Mouse (Mus musculus): ENCODE measurements around the gene Gbe1. TPM values are rescaled to one million over a fixed set of nuclear protein-coding genes. Genes with fewer than 3 reads are reported as not detected.
A peak's percentile ranks its signal among the peaks of the same experiment; 100 is the strongest.

The Gbe1 gene
- polyA plus RNA-seq, 1 experiment from 2014 or later = 35.8 TPM

GRCm38 (mm10) chr16:70330007-70330406, 16.3 kb downstream of the Gbe1 start:
- H3K9me3 ChIP-seq (replicated peaks; ENCODE audit: low read length) = no peaks in the 10 kb centered on the region
- no peak overlapping the region for H3K4me3 ChIP-seq (replicated peaks; ENCODE audit: low read depth, low read length)
- no peak overlapping the region for H3K9ac ChIP-seq (ENCODE audit: low read depth, low read length)
- WGBS = 87% methylated on average over 2 of the region's 2 CpGs
- DNase-seq (ENCODE audit: low spot score) (no peak), ATAC-seq (replicated peaks; ENCODE audit: low FRiP score, low read depth) (no peak)
- H3K27ac ChIP-seq = no peak overlapping the region
- no peak for TF ChIP-seq CTCF (IDR thresholded peaks at IDR 0.05; ENCODE audit: low read depth)
- H3K4me1 ChIP-seq (replicated peaks; ENCODE audit: insufficient read depth, low read length) = no peaks in the 10 kb centered on the region
- no peaks in the 10 kb centered on the region for H3K27me3 ChIP-seq (ENCODE audit: insufficient read depth, low read length)
- H3K36me3 ChIP-seq (ENCODE audit: insufficient read depth, low read length) = no peaks in the 10 kb centered on the region
- H3K4me2 ChIP-seq (ENCODE audit: low read length) = no peak overlapping the region

DNA sequence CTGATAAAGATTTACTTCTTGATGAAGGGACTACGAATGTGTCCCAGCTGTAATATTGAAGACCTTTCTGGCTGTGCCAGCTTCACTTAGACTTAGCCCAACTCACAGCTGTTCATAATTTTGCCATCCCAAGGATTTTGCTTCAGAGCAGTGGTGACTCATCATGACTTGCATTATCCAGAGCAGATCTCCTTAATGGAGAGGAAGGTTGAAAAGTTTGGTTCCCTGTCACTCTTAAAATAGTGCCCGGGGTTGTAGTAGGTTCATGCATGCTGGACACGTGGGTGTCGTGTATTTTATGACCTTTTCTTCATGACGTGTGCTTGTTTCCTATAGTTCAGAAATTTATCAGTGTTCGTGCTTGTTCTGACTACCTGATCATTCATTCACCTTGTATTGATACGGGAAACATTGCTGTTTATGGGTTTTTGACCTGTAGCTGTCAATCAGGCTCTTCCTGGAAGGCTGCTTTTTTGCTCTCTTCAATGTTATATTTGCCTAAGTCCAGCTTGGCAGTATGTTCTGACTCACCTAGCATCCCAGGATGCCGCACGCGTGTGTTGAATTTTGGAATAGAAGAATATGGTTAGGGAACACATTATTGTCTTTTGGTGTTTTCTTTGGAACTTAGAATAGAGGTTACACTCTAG, 17.0 kb downstream of the Gbe1 start:
- no peaks in the 10 kb centered on the region for H3K4me1 ChIP-seq (replicated peaks; ENCODE audit: insufficient read depth, low read length)
- no peak for TF ChIP-seq CTCF (IDR thresholded peaks at IDR 0.05; ENCODE audit: low read depth)
- H3K27ac ChIP-seq = no peak overlapping the region
- no peak for DNase-seq (ENCODE audit: low spot score)
- H3K36me3 ChIP-seq (ENCODE audit: insufficient read depth, low read length) = no peaks in the 10 kb centered on the region
- ATAC-seq (replicated peaks; ENCODE audit: low FRiP score, low read depth) = no peak
- H3K4me2 ChIP-seq (ENCODE audit: low read length) = no peak overlapping the region
- no peak overlapping the region for H3K9ac ChIP-seq (ENCODE audit: low read depth, low read length)
- WGBS = 85% methylated on average over 10 of the region's 10 CpGs
- H3K4me3 ChIP-seq (replicated peaks; ENCODE audit: low read depth, low read length) = no peak overlapping the region
- no peaks in the 10 kb centered on the region for H3K9me3 ChIP-seq (replicated peaks; ENCODE audit: low read length)
- no peaks in the 10 kb centered on the region for H3K27me3 ChIP-seq (ENCODE audit: insufficient read depth, low read length)

DNA sequence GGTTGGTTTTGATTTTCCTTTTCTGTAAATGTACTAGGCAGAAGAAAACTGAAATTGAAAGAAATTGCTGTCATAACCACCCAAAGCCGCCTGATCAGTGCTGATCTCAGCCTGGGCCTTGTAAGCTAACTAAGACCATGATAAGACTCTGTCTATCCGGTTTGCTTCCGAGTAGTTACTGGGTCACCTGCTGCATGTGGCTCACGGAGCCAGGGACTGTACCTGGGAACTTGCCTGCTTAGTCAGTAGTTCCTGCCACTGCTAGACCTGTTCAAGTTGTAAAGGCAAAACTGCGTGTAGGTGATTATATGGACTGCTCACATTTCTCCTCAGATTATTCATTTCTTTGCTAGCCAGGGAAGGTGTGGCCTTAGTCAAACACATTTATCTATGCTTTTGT, 21.1 kb downstream of the Gbe1 start:
- DNase-seq (ENCODE audit: low spot score) (no peak), ATAC-seq (replicated peaks; ENCODE audit: low FRiP score, low read depth) (no peak)
- 97% methylated on average over 5 of the region's 5 CpGs for WGBS
- Histone ChIP-seq H3K27ac (no peak overlapping the region), H3K4me1 (replicated peaks; ENCODE audit: insufficient read depth, low read length) (no peaks in the 10 kb centered on the region), H3K27me3 (ENCODE audit: insufficient read depth, low read length) (no peaks in the 10 kb centered on the region), H3K4me3 (replicated peaks; ENCODE audit: low read depth, low read length) (no peak overlapping the region), H3K36me3 (ENCODE audit: insufficient read depth, low read length) (no peaks in the 10 kb centered on the region), H3K9me3 (replicated peaks; ENCODE audit: low read length) (no peaks in the 10 kb centered on the region), H3K4me2 (ENCODE audit: low read length) (no peak overlapping the region), H3K9ac (ENCODE audit: low read depth, low read length) (no peak overlapping the region)
- TF ChIP-seq CTCF (IDR thresholded peaks at IDR 0.05; ENCODE audit: low read depth) = no peak

GRCm38 (mm10) chr16:70335472-70335871, 21.7 kb downstream of the Gbe1 start:
- no peaks in the 10 kb centered on the region for H3K4me1 ChIP-seq (replicated peaks; ENCODE audit: insufficient read depth, low read length)
- H3K27ac ChIP-seq = no peak overlapping the region
- H3K4me3 ChIP-seq (replicated peaks; ENCODE audit: low read depth, low read length) = no peak overlapping the region
- no peaks in the 10 kb centered on the region for H3K27me3 ChIP-seq (ENCODE audit: insufficient read depth, low read length)
- ATAC-seq (replicated peaks; ENCODE audit: low FRiP score, low read depth) (no peak), DNase-seq (ENCODE audit: low spot score) (no peak)
- TF ChIP-seq CTCF (IDR thresholded peaks at IDR 0.05; ENCODE audit: low read depth) = no peak
- H3K4me2 ChIP-seq (ENCODE audit: low read length) = no peak overlapping the region
- H3K36me3 ChIP-seq (ENCODE audit: insufficient read depth, low read length) = no peaks in the 10 kb centered on the region
- H3K9ac ChIP-seq (ENCODE audit: low read depth, low read length) = no peak overlapping the region
- H3K9me3 ChIP-seq (replicated peaks; ENCODE audit: low read length) = no peaks in the 10 kb centered on the region

- Histone ChIP-seq H3K4me1 (replicated peaks; ENCODE audit: insufficient read depth, low read length) (no peaks in the 10 kb centered on the region), H3K9me3 (replicated peaks; ENCODE audit: low read length) (no peaks in the 10 kb centered on the region), H3K4me2 (ENCODE audit: low read length) (no peak overlapping the region), H3K9ac (ENCODE audit: low read depth, low read length) (no peak overlapping the region), H3K27ac (no peak overlapping the region), H3K4me3 (replicated peaks; ENCODE audit: low read depth, low read length) (no peak overlapping the region), H3K27me3 (ENCODE audit: insufficient read depth, low read length) (no peaks in the 10 kb centered on the region), H3K36me3 (ENCODE audit: insufficient read depth, low read length) (no peaks in the 10 kb centered on the region)
- ATAC-seq (replicated peaks; ENCODE audit: low FRiP score, low read depth) (no peak), DNase-seq (ENCODE audit: low spot score) (no peak)
- 90% methylated on average over 3 of the region's 3 CpGs for WGBS
- no peak for TF ChIP-seq CTCF (IDR thresholded peaks at IDR 0.05; ENCODE audit: low read depth)
These were observed 23.9 kb downstream of the Gbe1 start for GRCm38 (mm10) chr16:70337661-70338060.

DNA sequence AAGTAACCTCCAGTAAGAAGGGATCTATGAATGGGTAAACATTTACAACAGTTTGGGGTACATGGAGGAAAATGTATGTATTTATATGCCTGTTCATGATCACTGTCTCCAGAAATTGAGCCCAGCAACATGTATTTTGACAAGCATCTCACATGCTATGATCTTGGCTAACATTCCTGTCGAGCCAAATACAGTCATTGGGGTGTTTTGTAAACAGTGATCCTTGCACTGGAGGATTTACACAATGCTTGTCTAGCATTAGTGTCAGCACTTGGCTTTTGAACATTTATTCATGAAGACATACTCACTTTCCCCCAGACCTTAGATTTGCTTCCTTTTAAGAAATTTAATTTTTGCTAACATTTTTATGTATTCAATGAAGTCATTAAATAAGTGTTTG, 30.7 kb downstream of the Gbe1 start:
- Histone ChIP-seq H3K36me3 (ENCODE audit: insufficient read depth, low read length) (no peaks in the 10 kb centered on the region), H3K4me2 (ENCODE audit: low read length) (no peak overlapping the region), H3K4me1 (replicated peaks; ENCODE audit: insufficient read depth, low read length) (no peaks in the 10 kb centered on the region), H3K27ac (no peak overlapping the region), H3K4me3 (replicated peaks; ENCODE audit: low read depth, low read length) (no peak overlapping the region), H3K9ac (ENCODE audit: low read depth, low read length) (no peak overlapping the region), H3K9me3 (replicated peaks; ENCODE audit: low read length) (no peaks in the 10 kb centered on the region), H3K27me3 (ENCODE audit: insufficient read depth, low read length) (no peaks in the 10 kb centered on the region)
- TF ChIP-seq CTCF (IDR thresholded peaks at IDR 0.05; ENCODE audit: low read depth) = no peak
- 61% methylated on average over 1 of the region's 1 CpGs for WGBS
- no peak for ATAC-seq (replicated peaks; ENCODE audit: low FRiP score, low read depth)
- DNase-seq (ENCODE audit: low spot score) = no peak

DNA sequence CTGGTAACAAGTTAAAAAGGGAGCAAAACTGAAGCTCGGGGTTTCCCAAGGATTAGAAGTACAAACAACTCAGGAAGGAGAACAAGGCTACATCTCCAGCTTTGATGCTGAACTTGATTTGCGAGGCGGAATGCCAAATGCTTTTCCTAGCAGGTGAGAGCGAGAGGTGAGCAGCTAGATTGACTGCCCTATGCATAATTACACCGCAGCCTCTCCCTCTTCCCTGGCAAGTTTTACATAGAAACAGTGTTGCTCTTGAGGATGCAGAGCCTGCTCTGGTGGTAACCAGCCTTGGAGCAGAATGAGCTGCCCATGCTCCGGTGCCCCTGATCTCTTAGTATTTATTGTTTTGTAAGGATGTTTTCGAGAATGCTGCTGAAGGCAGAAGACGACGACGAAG, 31.9 kb downstream of the Gbe1 start:
- 46% methylated on average over 10 of the region's 10 CpGs for WGBS

More for the DNA sequence above, 31.9 kb downstream of the Gbe1 start:
- Histone ChIP-seq H3K9me3 (replicated peaks; ENCODE audit: low read length) (no peaks in the 10 kb centered on the region), H3K27me3 (ENCODE audit: insufficient read depth, low read length) (no peaks in the 10 kb centered on the region), H3K4me3 (replicated peaks; ENCODE audit: low read depth, low read length) (no peak overlapping the region), H3K27ac (no peak overlapping the region), H3K36me3 (ENCODE audit: insufficient read depth, low read length) (no peaks in the 10 kb centered on the region), H3K4me1 (replicated peaks; ENCODE audit: insufficient read depth, low read length) (no peaks in the 10 kb centered on the region), H3K4me2 (ENCODE audit: low read length) (0 out of 2 replicates have a peak overlapping the region, but pooled peaks have one; percentile 0), H3K9ac (ENCODE audit: low read depth, low read length) (no peak overlapping the region)
- TF ChIP-seq CTCF (IDR thresholded peaks at IDR 0.05; ENCODE audit: low read depth) = no peak
- ATAC-seq (replicated peaks; ENCODE audit: low FRiP score, low read depth) (no peak; the same call in 1 of the 2 replicates), DNase-seq (ENCODE audit: low spot score) (no peak)

Measured in kidney, postnatal 0 days (tissue).